Mouse (Mus musculus) right cerebral cortex, postnatal 25 days (tissue): Measurements from ENCODE around the gene Ly6g6c.

Experiments used
- DNase-seq: peaks from one replicate; pipeline ENCODE4 v3.0.0; 2022

Ly6g6c gene

DNA sequence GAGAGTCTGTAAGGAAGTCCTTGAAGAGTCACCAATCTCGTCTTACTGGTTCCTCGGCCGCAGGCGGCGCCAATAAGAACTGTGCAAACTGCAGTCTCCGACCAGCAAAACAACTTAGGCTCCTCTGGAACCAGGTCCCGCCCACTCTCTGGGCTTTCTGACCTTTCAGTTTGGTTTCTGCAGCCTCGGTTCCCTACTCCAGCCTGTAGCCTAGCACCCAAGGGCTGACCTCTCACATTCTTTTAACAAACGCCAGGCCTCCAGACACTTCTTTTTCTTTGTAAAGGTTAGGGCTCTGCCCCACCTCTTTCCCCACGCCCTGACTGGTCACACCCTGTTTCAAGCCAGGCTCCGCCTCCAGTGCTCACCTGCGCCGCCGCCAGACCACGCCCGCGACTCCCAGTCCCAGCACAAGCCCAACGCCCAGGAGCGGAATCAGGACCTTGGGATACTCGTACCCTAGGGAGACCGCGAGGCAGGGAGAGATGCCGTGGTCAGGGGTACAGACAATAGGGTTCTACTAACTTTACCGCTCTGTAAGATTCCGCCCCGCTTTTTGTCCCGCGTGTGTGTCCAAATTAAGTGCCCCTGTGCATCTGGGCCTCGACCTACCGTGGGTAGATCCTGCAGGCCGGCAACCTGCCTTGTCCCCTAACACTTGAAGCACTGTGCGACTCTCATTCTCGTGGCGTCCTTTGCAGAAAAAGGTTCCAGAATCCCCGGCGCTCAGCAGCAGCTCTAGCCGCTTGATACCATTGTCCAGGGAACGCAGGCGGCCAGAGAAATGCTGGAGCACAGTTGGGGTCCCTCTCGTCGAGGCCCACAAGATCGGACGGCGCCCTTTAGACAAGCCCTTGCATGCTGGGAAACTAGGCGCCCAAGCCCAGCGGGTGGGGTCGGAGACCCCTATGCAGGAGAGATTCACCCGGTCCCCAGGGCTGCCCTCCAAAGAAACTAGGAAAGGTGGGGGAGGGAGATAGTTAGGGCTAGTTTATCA lies at the start of gene Ly6g6c:
Gene Ly6g6c (plus strand): TSS at position 438 of the 997 bp plus-strand sequence.
- no peak for DNase-seq

DNA sequence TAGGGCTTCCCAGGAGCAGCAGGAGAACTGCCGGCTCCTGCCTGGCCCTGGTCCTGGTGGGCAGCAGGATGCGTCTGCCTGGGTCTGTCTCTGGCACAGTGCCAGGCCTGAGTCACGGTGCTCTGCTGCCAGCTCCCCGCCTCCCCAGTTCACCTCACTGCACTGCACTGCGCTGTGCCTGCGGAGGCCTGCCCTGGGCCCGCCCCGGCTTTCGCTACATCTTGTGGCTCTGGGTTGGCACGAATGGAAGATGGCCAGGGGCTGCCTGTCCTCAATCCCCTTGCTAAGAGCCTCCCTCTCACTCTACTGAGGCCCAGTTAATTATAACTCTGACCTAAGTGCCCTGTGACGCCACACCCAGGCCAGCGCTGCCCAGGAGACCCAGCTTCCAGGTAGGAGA lies 48.8 kb upstream of the Ly6g6c start, which contains the start of gene Vwa7:
Gene Vwa7 (plus strand): TSS at position 204 of the 400 bp plus-strand sequence.
- no peak for DNase-seq

GRCm38 (mm10) chr17:35016791-35017705 lies 48.1 kb upstream of the Ly6g6c start:
- no peak for DNase-seq

DNA sequence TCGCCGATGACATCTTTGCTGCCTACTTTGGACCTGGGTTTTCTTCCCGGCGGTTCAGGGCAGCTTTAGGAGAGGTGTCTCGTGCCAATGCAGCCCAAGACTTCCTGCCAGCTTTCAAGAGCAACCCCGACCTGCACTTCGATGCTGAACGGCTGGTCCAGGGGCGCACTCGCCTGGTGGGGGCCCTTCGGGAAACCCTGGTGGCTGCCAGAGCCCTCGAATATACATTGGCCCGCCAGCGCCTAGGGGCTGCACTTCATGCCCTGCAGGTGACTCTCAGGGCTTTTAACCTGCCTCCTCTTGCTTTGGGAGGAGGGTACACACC lies 47.5 kb upstream of the Ly6g6c start:
- no peak for DNase-seq

DNA sequence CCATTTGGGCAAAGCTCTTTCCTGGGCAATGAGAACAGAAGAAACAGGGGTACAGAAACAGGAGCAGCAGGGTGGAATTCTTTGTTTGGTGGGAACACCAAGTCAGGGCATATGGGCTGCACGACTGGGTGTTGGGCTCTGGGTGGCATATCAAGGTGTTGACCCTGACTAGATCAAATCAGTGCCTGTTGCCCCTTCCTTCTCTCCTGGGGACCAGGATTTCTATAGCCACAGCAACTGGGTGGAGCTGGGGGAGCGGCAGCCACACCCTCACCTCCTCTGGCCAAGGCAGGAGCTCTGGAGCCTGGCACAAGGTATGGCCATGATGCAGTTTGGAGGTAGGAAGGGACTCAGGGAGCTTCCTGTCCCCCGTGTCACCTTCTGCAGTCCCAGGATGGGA lies 47.0 kb upstream of the Ly6g6c start:
- DNase-seq, result no peak

DNA sequence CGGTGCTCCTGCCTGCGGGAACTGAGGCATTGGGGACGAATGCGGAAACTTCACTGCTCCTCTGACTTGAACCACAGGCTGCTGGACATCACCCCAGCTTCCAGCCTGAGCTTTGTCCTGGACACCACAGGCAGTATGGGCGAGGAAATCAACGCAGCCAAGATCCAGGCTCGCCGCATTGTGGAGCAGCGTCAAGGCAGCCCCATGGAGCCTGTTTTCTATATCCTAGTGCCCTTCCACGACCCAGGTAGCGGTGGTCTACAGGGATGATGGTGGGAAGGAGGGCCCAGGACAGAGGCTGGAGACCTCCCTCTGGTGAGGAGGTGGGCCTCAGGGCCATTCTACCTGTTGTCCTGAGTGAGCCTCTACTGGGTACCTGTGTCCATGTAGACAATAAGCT lies 45.3 kb upstream of the Ly6g6c start:
- DNase-seq, result no peak

GRCm38 (mm10) chr17:35020551-35020950 lies 44.6 kb upstream of the Ly6g6c start:
- no peak for DNase-seq

- DNase-seq, result peak; percentile 73
These were observed 43.9 kb upstream of the Ly6g6c start for GRCm38 (mm10) chr17:35021163-35021808.

DNA sequence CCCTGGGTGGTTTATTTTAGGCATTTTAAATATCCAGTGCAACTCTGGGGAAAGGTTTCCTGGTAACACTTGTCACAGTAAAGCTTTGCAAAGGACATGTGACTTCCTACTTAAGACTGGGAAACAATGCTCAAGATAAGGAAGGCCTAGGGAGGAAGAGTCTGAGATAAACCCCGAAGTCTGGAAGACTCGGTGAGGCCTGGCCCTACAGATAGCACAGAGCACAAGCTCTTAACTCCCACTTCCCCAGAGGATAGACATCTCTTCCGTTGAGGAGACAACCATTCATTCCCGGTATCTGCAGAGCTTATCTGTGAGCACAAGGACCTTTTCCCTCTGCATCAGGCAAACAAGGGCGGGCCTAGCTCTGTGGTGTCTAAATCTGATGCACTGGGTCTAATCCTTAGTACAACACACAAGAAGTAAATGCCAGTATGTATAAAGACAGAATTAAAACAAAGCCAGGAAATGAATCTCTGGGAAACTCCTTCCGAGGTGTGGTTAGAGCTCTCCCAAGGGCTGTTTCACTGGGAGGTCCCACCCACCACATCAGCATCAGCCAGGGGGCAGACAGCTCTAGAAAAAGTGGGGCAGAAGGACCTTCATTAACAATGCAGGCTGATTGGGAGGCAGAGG lies 43.2 kb upstream of the Ly6g6c start:
- no peak for DNase-seq

- DNase-seq, result no peak
These were observed 42.6 kb upstream of the Ly6g6c start for GRCm38 (mm10) chr17:35022541-35023060.

DNA sequence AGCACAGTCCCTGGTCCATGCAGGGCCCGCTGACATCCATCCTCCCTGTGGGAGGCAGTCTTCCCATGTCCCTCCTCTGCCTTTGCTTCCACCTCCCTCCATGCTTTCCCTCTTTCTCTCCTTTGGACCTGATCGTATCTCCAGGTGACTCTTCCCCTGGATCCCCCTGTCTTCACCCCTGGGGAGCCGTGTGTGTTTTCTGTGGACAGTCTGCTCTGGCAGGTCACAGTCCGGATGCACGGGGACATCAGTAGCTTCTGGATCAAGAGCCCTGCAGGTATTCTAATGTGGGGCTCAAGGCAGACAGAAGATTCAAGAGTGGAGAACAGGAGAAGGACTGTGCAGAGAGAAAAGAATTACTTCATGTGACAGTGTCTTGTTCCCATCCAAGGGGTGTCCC lies 42.0 kb upstream of the Ly6g6c start:
- no peak for DNase-seq

- DNase-seq, result no peak
These were observed 41.4 kb upstream of the Ly6g6c start for GRCm38 (mm10) chr17:35023756-35024155.

GRCm38 (mm10) chr17:35024261-35024660 lies 40.9 kb upstream of the Ly6g6c start:
- DNase-seq, result no peak

DNA sequence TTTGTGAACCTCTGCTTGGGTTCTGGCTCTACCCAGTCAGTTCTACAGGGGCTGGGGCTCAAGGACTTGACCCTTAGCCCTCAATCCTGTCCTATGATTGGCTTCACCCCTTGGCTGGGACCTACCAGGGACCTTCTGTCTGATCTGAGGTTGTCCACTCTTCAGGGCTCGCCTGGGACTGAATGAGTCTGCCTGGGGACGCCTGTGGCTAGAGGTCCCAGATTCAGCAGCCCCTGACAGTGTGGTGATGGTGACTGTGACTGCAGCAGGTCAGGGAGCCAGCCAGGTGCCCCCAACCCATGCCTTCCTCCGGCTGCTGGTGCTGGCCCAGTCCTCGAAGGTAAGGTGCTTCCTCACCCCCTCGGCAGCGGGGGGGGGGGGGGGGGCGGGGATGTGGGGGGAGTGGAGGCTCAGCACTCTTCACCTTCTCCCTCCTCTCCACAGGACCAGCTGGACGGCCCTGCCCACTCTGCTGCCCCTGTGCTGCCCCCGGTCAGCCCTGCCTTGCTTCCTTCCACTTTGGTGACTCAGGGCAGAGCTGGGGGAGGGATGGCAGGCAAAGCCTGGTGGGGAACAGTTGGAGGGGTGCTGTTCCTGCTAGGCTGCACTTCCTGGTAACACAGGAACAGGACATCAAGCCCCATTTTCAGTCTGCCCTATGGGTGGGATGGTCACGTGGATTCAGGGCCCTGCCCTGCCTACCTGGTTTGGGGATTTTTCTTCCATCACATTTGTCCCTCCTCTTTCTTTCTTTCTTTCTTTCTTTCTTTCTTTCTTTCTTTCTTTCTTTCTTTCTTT lies 40.3 kb upstream of the Ly6g6c start:
- DNase-seq, result no peak

GRCm38 (mm10) chr17:35026206-35026605 lies 39.0 kb upstream of the Ly6g6c start:
- no peak for DNase-seq

- no peak for DNase-seq
These were observed 37.7 kb upstream of the Ly6g6c start, which contains the start of gene Sapcd1 for GRCm38 (mm10) chr17:35027277-35028068. Gene Sapcd1, minus strand, starts transcription at chr17:35028016.

DNA sequence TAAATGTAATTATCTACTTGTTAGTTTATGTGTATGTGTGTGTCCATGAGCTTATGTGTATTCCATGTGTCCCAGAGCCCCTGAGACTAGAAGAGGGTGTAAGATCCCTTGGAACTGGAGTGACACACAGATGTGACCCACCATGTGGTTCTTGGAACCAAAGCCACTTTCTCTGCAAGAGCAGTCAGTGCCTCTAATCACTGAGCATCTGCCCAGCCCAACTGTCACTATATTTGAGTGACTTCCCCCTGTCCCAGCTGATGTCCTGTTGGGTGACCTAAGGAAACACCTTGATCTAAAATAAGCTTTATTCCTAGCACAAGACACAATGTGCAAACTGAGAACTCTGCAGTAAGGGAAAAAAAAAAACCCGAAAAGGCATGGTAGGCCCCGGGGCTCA lies 36.9 kb upstream of the Ly6g6c start:
- DNase-seq, result no peak

DNA sequence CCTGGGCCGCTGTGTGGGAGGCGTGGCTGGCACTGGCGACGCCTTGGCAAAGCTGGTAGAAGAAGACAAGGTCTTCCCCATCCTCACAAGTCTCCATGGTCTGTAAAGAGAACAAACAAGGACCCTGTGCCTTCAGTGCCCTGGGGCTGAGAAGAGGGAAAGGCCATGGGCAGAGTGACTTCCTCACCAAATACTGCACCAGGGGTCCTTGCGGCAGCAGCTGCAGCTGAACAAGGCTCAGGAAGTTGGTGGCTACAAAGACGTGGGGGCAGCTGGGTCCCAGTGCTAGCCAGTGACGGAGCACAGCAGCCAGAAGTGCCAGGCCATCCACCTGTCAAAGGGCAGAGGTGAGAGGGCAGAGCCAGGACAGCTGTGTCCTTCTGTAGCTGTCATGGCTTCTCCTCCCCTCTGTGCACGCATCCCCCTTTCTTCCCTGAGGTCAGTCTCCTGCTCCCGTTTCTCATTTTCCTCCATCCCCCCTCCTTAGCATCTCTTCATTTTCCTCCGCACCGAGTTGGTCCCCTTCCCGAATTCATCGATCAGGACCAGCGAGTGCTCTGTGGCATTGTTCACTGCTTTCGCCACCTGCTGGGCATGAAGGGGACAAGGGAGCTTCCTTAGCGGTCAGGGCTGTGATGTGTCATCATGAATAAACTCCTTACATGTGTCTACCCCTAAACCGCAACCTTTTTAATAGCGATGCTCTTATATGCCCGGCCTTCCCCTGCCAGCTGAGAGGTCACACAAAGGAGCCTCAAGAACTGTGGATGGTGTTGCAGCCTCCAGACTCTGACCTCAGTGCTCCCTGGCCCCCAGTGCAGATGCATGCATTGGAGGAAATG lies 35.3 kb upstream of the Ly6g6c start:
- no peak for DNase-seq

GRCm38 (mm10) chr17:35031272-35031671 lies 33.9 kb upstream of the Ly6g6c start:
- DNase-seq, result no peak

GRCm38 (mm10) chr17:35031880-35032279 lies 33.3 kb upstream of the Ly6g6c start:
- no peak for DNase-seq
